Mouse (Mus musculus): ENCODE results near the gene Specc1l.
"Not testable (repeated sequence)": the region's sequence is repeated elsewhere in the genome, so short reads cannot be mapped to it uniquely, and the experiment has no call there.

Gene Specc1l

GRCm38 (mm10) chr10:75352541-75352940 lies 140.7 kb downstream of the Specc1l start:
- no peak for DNase-seq (ENCODE audit: low spot score in 2 of 2)

- DNase-seq (ENCODE audit: low spot score in 2 of 2), result not testable (repeated sequence)
Observed at GRCm38 (mm10) chr10:75353838-75354241, 142.0 kb downstream of the Specc1l start.

GRCm38 (mm10) chr10:75355341-75355740 lies 143.5 kb downstream of the Specc1l start:
- no peak for DNase-seq (ENCODE audit: low spot score in 2 of 2)

Measured in spleen, postnatal 14 days (tissue).